Mouse (Mus musculus): ENCODE measurements around the gene Ttc6. TPM values are rescaled to one million over a fixed set of nuclear protein-coding genes. Genes with fewer than 3 reads are reported as not detected.
A peak's percentile ranks its signal among the peaks of the same experiment; 100 is the strongest.

Ttc6 gene
- total and polyA plus RNA-seq, 3 experiments = 0.10 TPM; not detected in 2

DNA sequence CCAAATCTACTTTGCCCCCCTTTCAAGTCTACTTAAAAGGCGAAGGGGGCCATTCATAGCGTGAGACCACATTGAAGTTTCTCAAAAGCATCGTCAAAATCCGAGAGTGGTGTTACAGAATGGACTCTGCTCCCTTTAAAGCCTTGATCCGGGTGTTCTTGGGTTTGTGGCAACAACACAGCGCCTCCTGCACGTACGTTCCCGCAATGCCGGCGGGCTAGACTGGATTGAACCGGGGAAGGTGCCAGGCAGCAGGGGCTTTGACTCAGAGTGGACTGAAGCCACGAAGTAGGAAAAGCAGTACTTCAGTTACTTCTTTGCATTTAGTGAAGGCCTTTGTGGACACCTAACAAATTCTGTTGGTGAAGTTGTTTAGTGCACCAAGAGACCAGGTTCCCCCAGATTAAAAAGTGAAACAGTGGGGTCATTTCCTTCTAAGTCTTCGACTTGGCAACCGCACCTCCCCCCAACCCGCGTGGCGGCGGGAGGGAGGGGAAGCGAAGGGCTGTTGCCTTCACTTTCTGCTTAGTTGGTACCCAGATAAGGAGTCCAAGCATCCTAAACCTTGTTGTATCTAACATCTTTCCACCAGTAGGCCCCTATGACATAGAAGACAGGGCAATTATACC is 15.4 kb upstream of the Ttc6 start:
- no peak overlapping the region for H3K9ac ChIP-seq (ENCODE audit: low read depth, low read length)
- H3K79me2 ChIP-seq (replicated peaks; ENCODE audit: control insufficient read depth, insufficient read depth, low read length) = no peaks in the 10 kb centered on the region
- H3K4me1 ChIP-seq (ENCODE audit: control insufficient read depth, insufficient read depth, low read length) = no peaks in the 10 kb centered on the region
- H3K27ac ChIP-seq = no peak overlapping the region
- H3K27me3 ChIP-seq (ENCODE audit: control insufficient read depth, insufficient read depth, low read length) = peaks cover 24% of the 10 kb centered on the region
- intact Hi-C loops (cut with DNase I) = loop anchor here (5.0 kb wide), 1 partner anchor 266 kb away; no protein-coding TSS in a partner anchor
- 4% methylated on average over 20 of the region's 20 CpGs for WGBS
- no peaks in the 10 kb centered on the region for H3K36me3 ChIP-seq (ENCODE audit: control insufficient read depth, insufficient read depth, low read length)
- no peak for DNase-seq
- no peak overlapping the region for H3K4me3 ChIP-seq
- TF ChIP-seq EP300 (IDR thresholded peaks at IDR 0.05; ENCODE audit: insufficient read depth, low read depth, low read length) (no peak), CTCF (IDR thresholded peaks at IDR 0.05) (0 out of 2 replicates have a peak, but pooled peaks have one; percentile 9)

DNA sequence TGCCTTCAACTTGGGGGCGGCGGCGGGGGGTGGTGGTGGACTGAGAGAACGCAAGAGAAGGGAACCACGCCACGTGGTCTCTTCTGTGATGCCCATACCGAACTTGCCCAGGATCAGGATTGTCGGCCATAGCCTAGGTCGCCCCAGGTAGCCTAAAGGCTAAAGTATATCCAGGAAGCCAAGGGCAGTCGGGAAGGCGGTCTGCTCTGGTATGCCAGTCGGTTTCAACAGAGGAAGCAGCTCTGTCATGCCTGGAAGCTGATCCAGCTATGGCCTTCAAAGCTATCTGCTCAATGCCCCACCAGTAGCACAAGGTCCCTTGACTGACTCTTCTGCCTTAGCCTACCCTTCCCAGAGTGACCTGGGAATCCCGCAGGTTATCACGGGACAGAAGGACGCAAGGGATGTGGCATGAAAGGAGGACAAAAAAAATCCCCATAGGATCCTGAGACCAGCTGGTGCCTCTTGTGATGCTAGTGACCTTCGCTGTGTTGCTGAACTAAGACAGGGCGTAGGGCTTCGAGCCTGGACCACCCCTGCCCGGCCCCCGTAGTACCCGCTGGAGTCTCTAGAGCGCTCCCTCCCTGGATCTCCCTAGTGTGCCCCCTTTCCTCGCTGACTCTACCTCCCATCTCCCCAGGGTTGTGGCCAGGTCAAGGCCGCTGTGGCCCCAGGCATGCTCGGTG is 14.8 kb upstream of the Ttc6 start:
- Histone ChIP-seq H3K36me3 (ENCODE audit: control insufficient read depth, insufficient read depth, low read length) (no peaks in the 10 kb centered on the region), H3K27ac (no peak overlapping the region), H3K4me3 (no peak overlapping the region), H3K4me1 (ENCODE audit: control insufficient read depth, insufficient read depth, low read length) (no peaks in the 10 kb centered on the region), H3K9ac (ENCODE audit: low read depth, low read length) (no peak overlapping the region), H3K27me3 (ENCODE audit: control insufficient read depth, insufficient read depth, low read length) (peaks cover 22% of the 10 kb centered on the region), H3K79me2 (replicated peaks; ENCODE audit: control insufficient read depth, insufficient read depth, low read length) (no peaks in the 10 kb centered on the region)
- DNase-seq = no peak
- 3% methylated on average over 25 of the region's 25 CpGs for WGBS
- intact Hi-C loops (cut with DNase I) = loop anchor here (5.0 kb wide), 1 partner anchor 267 kb away; no protein-coding TSS in a partner anchor
- no peak for TF ChIP-seq CTCF (IDR thresholded peaks at IDR 0.05)
- TF ChIP-seq EP300 (IDR thresholded peaks at IDR 0.05; ENCODE audit: insufficient read depth, low read depth, low read length) = no peak
- no peak for TF ChIP-seq POLR2A (IDR thresholded peaks at IDR 0.05; ENCODE audit: insufficient read depth, low read depth, low read length)

DNA sequence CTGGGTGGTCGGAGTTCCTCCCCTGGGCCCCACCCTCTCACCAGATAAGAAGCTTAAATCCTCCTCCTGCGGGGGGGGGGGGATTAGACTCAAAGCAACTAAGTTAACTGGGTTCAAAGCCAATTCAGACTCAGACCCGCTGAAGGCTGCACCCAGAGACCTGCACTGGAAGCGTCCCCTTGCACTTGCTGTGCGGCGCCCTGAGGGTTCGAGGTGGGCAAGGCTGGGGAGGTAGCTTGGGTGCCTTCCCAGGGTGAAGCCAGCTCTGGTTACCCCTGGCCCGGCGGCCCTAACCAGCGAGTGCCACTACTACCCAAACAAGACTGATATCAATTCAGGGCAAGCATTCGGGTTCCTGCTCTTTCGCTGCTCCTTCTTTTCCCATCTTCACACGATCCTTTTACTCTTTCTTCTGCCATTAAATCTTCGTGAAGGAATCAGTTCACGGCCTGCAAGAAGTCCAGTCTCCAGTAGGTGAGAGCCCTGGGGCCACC is 14.2 kb upstream of the Ttc6 start:
- TF ChIP-seq POLR2A (IDR thresholded peaks at IDR 0.05; ENCODE audit: insufficient read depth, low read depth, low read length) = no peak
- no peak for TF ChIP-seq CTCF (IDR thresholded peaks at IDR 0.05)
- no peak for TF ChIP-seq EP300 (IDR thresholded peaks at IDR 0.05; ENCODE audit: insufficient read depth, low read depth, low read length)
- Histone ChIP-seq H3K4me3 (no peak overlapping the region), H3K9ac (ENCODE audit: low read depth, low read length) (no peak overlapping the region), H3K36me3 (ENCODE audit: control insufficient read depth, insufficient read depth, low read length) (no peaks in the 10 kb centered on the region), H3K27me3 (ENCODE audit: control insufficient read depth, insufficient read depth, low read length) (peaks cover 22% of the 10 kb centered on the region), H3K27ac (no peak overlapping the region), H3K79me2 (replicated peaks; ENCODE audit: control insufficient read depth, insufficient read depth, low read length) (no peaks in the 10 kb centered on the region), H3K4me1 (ENCODE audit: control insufficient read depth, insufficient read depth, low read length) (no peaks in the 10 kb centered on the region)
- intact Hi-C loops (cut with DNase I) = loop anchor here (5.0 kb wide), 1 partner anchor 267 kb away; no protein-coding TSS in a partner anchor
- DNase-seq = no peak
- WGBS = 3% methylated on average over 15 of the region's 15 CpGs

DNA sequence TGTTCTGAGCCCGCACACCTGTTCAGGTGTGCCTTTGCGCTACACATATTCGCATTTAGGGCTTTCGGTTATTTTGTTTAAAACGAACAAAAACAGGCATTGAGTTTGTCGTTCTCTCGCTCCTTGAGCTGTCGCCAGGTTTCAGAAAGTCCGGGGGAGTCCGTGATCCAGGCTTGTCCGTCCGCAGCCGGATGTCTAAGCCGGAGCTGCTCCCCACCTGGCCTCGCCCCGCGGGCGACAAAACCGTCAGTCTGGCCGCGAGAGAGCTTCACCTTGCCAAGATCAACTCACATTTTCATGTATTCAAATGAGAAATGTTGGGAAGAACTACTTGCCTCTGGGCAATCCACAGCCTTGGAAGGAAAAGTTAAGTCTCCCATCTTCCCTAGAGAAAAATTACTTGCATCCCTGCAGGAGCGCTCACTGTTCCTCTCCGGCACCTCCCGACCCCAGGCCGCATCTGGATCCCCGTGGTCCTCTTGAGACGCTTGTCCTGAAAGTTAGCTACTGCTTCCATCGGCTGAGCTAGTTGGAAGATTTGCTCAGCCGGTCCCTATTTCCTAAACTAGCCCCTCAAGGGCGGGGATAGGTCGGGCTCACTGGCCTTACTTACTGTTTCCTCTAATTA is 13.6 kb upstream of the Ttc6 start:
- intact Hi-C loops (cut with DNase I) = no loop called here
- TF ChIP-seq POLR2A (IDR thresholded peaks at IDR 0.05; ENCODE audit: insufficient read depth, low read depth, low read length) (no peak), CTCF (IDR thresholded peaks at IDR 0.05) (no peak), EP300 (IDR thresholded peaks at IDR 0.05; ENCODE audit: insufficient read depth, low read depth, low read length) (no peak)

DNA sequence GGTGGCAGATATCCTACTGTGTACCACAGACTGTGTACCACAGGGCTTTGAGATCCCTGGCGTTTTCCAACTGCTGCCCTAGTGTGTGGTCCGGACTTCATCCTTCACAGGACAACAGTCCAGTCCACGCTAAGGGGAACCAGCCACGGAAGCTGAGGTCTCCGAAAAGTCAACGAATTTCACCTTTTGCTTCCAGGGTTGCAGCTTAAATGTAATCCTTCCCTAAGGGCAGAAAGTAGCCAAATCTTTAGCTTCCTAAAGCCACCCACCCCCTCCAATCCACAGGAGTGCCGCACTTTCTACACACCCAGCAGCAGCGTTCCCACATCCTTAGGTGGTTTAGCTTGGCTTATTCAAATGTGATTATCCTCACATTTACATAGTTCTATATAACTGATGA is 13.0 kb upstream of the Ttc6 start:
- no peaks in the 10 kb centered on the region for H3K36me3 ChIP-seq (ENCODE audit: control insufficient read depth, insufficient read depth, low read length)
- H3K4me1 ChIP-seq (ENCODE audit: control insufficient read depth, insufficient read depth, low read length) = no peaks in the 10 kb centered on the region
- H3K27me3 ChIP-seq (ENCODE audit: control insufficient read depth, insufficient read depth, low read length) = peaks cover 21% of the 10 kb centered on the region
- intact Hi-C loops (cut with DNase I) = no loop called here
- H3K27ac ChIP-seq = no peak overlapping the region
- 13% methylated on average over 8 of the region's 8 CpGs for WGBS
- DNase-seq = no peak
- TF ChIP-seq CTCF (IDR thresholded peaks at IDR 0.05) = no peak
- no peak for TF ChIP-seq EP300 (IDR thresholded peaks at IDR 0.05; ENCODE audit: insufficient read depth, low read depth, low read length)
- no peak for TF ChIP-seq POLR2A (IDR thresholded peaks at IDR 0.05; ENCODE audit: insufficient read depth, low read depth, low read length)
- no peak overlapping the region for H3K9ac ChIP-seq (ENCODE audit: low read depth, low read length)
- no peak overlapping the region for H3K4me3 ChIP-seq
- no peaks in the 10 kb centered on the region for H3K79me2 ChIP-seq (replicated peaks; ENCODE audit: control insufficient read depth, insufficient read depth, low read length)

More for the DNA sequence above, 13.6 kb upstream of the Ttc6 start:
- no peak overlapping the region for H3K4me3 ChIP-seq
- no peaks in the 10 kb centered on the region for H3K4me1 ChIP-seq (ENCODE audit: control insufficient read depth, insufficient read depth, low read length)
- H3K27me3 ChIP-seq (ENCODE audit: control insufficient read depth, insufficient read depth, low read length) = peaks cover 23% of the 10 kb centered on the region
- H3K27ac ChIP-seq = no peak overlapping the region
- no peaks in the 10 kb centered on the region for H3K79me2 ChIP-seq (replicated peaks; ENCODE audit: control insufficient read depth, insufficient read depth, low read length)
- H3K36me3 ChIP-seq (ENCODE audit: control insufficient read depth, insufficient read depth, low read length) = no peaks in the 10 kb centered on the region
- H3K9ac ChIP-seq (ENCODE audit: low read depth, low read length) = no peak overlapping the region
- DNase-seq = no peak
- WGBS = 4% methylated on average over 31 of the region's 31 CpGs

All from heart, adult 2 months (tissue).